Mouse (Mus musculus): ENCODE measurements around the gene Lmx1b. TPM values are rescaled to one million over a fixed set of nuclear protein-coding genes. Genes with fewer than 3 reads are reported as not detected.

The Lmx1b gene
- total and polyA plus RNA-seq, 3 experiments = not detected

GRCm38 (mm10) chr2:33580697-33581448, 59.4 kb downstream of the Lmx1b start:
- no peak overlapping the region for H3K4me3 ChIP-seq (replicated peaks in 1 of 3; ENCODE audit: low read depth in 2 of 3, low read length in 2 of 3, poor library complexity in 1 of 3)
- H3K27ac ChIP-seq (ENCODE audit: insufficient read depth, low read depth) = no peak overlapping the region
- no peaks in the 10 kb centered on the region for H3K79me2 ChIP-seq (replicated peaks; ENCODE audit: control insufficient read depth, extremely low read depth, insufficient read depth, poor library complexity, severe bottlenecking)
- TF ChIP-seq ZC3H11A (IDR thresholded peaks at IDR 0.05; ENCODE audit: low read depth, low read length) (no peak), ZKSCAN1 (IDR thresholded peaks at IDR 0.05; ENCODE audit: borderline replicate concordance, low read depth, low read length) (no peak), MAX (IDR thresholded peaks at IDR 0.05; ENCODE audit: low read length) (no peak), MXI1 (IDR thresholded peaks at IDR 0.05; ENCODE audit: low read depth, low read length) (no peak), NRF1 (IDR thresholded peaks at IDR 0.05; ENCODE audit: low read depth, low read length) (no peak), RCOR1 (conservative IDR thresholded peaks at IDR 0.05; ENCODE audit: low read depth, low read length) (no peak), SIN3A (IDR thresholded peaks at IDR 0.05; ENCODE audit: low read length) (no peak), CHD2 (IDR thresholded peaks at IDR 0.05; ENCODE audit: low read length) (no peak), USF2 (conservative IDR thresholded peaks at IDR 0.05; ENCODE audit: low read depth, low read length) (no peak), ETS1 (conservative IDR thresholded peaks at IDR 0.05; ENCODE audit: low read depth, low read length) (no peak)
- H3K4me2 ChIP-seq (ENCODE audit: insufficient read depth, low read depth, poor library complexity, severe bottlenecking) = peak overlapping the region; percentile 40
- H3K27me3 ChIP-seq (replicated peaks) = peaks cover 91% of the 10 kb centered on the region
- H3K9me3 ChIP-seq (replicated peaks; ENCODE audit: low read length) = no peaks in the 10 kb centered on the region
- peaks cover 0 to 2% of the 10 kb centered on the region in 2 experiments; a peak in 1 of 4 replicates for H3K4me1 ChIP-seq (ENCODE audit: control insufficient read depth in 1 of 2, insufficient read depth in 2 of 2)
- no peaks in the 10 kb centered on the region for H3K36me3 ChIP-seq (replicated peaks in 1 of 2; ENCODE audit: control insufficient read depth in 1 of 2, insufficient read depth in 1 of 2, low read length in 1 of 2)
- H3K9ac ChIP-seq (ENCODE audit: insufficient read depth, low read depth) = no peak overlapping the region
- in situ Hi-C loops (cut with MboI; ENCODE audit: low pct_ligation_motif_present, low pct_unique_long_range_greater_than_20kb, low sequenced_read_pairs) = no loop called here
- dilution Hi-C loops (cut with MboI; ENCODE audit: extremely low pct_ligation_motif_present, extremely low pct_unique_long_range_greater_than_20kb, low sequenced_read_pairs) = no loop called here
- DNase-seq (ENCODE audit: extremely low read depth) = no peak

- TF ChIP-seq JUN (IDR thresholded peaks at IDR 0.05; ENCODE audit: insufficient read depth, low read depth, low read length) (no peak), RCOR1 (conservative IDR thresholded peaks at IDR 0.05; ENCODE audit: low read depth, low read length) (no peak), MYC (IDR thresholded peaks at IDR 0.05; ENCODE audit: low read depth, low read length) (no peak)
- Histone ChIP-seq H3K79me2 (replicated peaks; ENCODE audit: control insufficient read depth, extremely low read depth, insufficient read depth, poor library complexity, severe bottlenecking) (no peaks in the 10 kb centered on the region), H3K9ac (ENCODE audit: insufficient read depth, low read depth) (no peak overlapping the region), H3K27ac (ENCODE audit: insufficient read depth, low read depth) (no peak overlapping the region), H3K27me3 (replicated peaks) (peaks cover 89% of the 10 kb centered on the region), H3K9me3 (replicated peaks; ENCODE audit: low read length) (no peaks in the 10 kb centered on the region), H3K4me3 (replicated peaks in 1 of 3; ENCODE audit: low read depth in 2 of 3, low read length in 2 of 3, poor library complexity in 1 of 3) (no peak overlapping the region), H3K4me2 (ENCODE audit: insufficient read depth, low read depth, poor library complexity, severe bottlenecking) (no peak overlapping the region), H3K4me1 (ENCODE audit: control insufficient read depth in 1 of 2, insufficient read depth in 2 of 2) (peaks cover 0 to 12% of the 10 kb centered on the region in 2 experiments; a peak in 2 of 4 replicates), H3K36me3 (replicated peaks in 1 of 2; ENCODE audit: control insufficient read depth in 1 of 2, insufficient read depth in 1 of 2, low read length in 1 of 2) (no peaks in the 10 kb centered on the region)
- no peak for DNase-seq (ENCODE audit: extremely low read depth)
- dilution Hi-C loops (cut with MboI; ENCODE audit: extremely low pct_ligation_motif_present, extremely low pct_unique_long_range_greater_than_20kb, low sequenced_read_pairs) = no loop called here
- in situ Hi-C loops (cut with MboI; ENCODE audit: low pct_ligation_motif_present, low pct_unique_long_range_greater_than_20kb, low sequenced_read_pairs) = no loop called here
Observed at GRCm38 (mm10) chr2:33575406-33575805, 64.9 kb downstream of the Lmx1b start.

GRCm38 (mm10) chr2:33573075-33573474, 67.2 kb downstream of the Lmx1b start:
- Histone ChIP-seq H3K9me3 (replicated peaks; ENCODE audit: low read length) (no peaks in the 10 kb centered on the region), H3K79me2 (replicated peaks; ENCODE audit: control insufficient read depth, extremely low read depth, insufficient read depth, poor library complexity, severe bottlenecking) (no peaks in the 10 kb centered on the region), H3K4me2 (ENCODE audit: insufficient read depth, low read depth, poor library complexity, severe bottlenecking) (no peak overlapping the region), H3K9ac (ENCODE audit: insufficient read depth, low read depth) (no peak overlapping the region), H3K4me3 (replicated peaks in 1 of 3; ENCODE audit: low read depth in 2 of 3, low read length in 2 of 3, poor library complexity in 1 of 3) (no peak overlapping the region), H3K36me3 (replicated peaks in 1 of 2; ENCODE audit: control insufficient read depth in 1 of 2, insufficient read depth in 1 of 2, low read length in 1 of 2) (no peaks in the 10 kb centered on the region), H3K27ac (ENCODE audit: insufficient read depth, low read depth) (no peak overlapping the region), H3K27me3 (replicated peaks) (peaks cover 89% of the 10 kb centered on the region), H3K4me1 (ENCODE audit: control insufficient read depth in 1 of 2, insufficient read depth in 2 of 2) (peaks cover 2 to 22% of the 10 kb centered on the region in 2 experiments; a peak in 2 of 4 replicates)
- peak; percentile 58 for DNase-seq (ENCODE audit: extremely low read depth)
- dilution Hi-C loops (cut with MboI; ENCODE audit: extremely low pct_ligation_motif_present, extremely low pct_unique_long_range_greater_than_20kb, low sequenced_read_pairs) = no loop called here
- in situ Hi-C loops (cut with MboI; ENCODE audit: low pct_ligation_motif_present, low pct_unique_long_range_greater_than_20kb, low sequenced_read_pairs) = no loop called here
- TF ChIP-seq CTCF (conservative IDR thresholded peaks at IDR 0.05 in 1 of 2, IDR thresholded peaks at IDR 0.05 in 1 of 2; ENCODE audit: low read depth in 2 of 2, low read length in 2 of 2) (no peak), TBP (conservative IDR thresholded peaks at IDR 0.05; ENCODE audit: low read depth, low read length) (0 out of 2 replicates have a peak, but pooled peaks have one; percentile 61), JUN (IDR thresholded peaks at IDR 0.05; ENCODE audit: insufficient read depth, low read depth, low read length) (no peak)
